Mouse (Mus musculus) stomach, postnatal 0 days (tissue): ENCODE measurements around the gene Ift122. TPM values are rescaled to one million over a fixed set of nuclear protein-coding genes. Genes with fewer than 3 reads are reported as not detected.

Source experiments
- ATAC-seq: fragments of 200-750 bp; cut with Nextera tagmentation; 2 replicates; pipeline ENCODE4 v1.8.0; 2017; ENCODE audit not compliant: low FRiP score, low TSS enrichment
- DNase-seq: peaks from one replicate; pipeline ENCODE4 v3.0.0-alpha.2; 2016; ENCODE audit warnings: low spot score
- H3K27ac ChIP-seq: fragments of 300-500 bp; sonication (generic); replicated peaks from 2 replicates; pipeline ENCODE4 v1.5.1; 2014; ENCODE audit warnings: mild to moderate bottlenecking, control low read depth
- H3K27me3 ChIP-seq: fragments of 300-500 bp; sonication (generic); 2 replicates; pipeline ENCODE4 v1.6.1; 2014; ENCODE audit warnings: low read length; ENCODE audit not compliant: control insufficient read depth, insufficient read depth
- H3K36me3 ChIP-seq: fragments of 300-500 bp; sonication (generic); 2 replicates; pipeline ENCODE4 v1.6.1; 2014; ENCODE audit warnings: low read length, mixed read lengths; ENCODE audit not compliant: control insufficient read depth, insufficient read depth
- H3K4me1 ChIP-seq: fragments of 300-500 bp; sonication (generic); replicated peaks from 2 replicates; pipeline ENCODE4 v1.6.1; 2014; ENCODE audit warnings: antibody characterized with exemption; ENCODE audit not compliant: control insufficient read depth, insufficient read depth
- H3K4me2 ChIP-seq: fragments of 300-500 bp; sonication (generic); replicated peaks from 2 replicates; pipeline ENCODE4 v1.6.1; 2014; ENCODE audit warnings: low read depth, mild to moderate bottlenecking, control low read depth, moderate library complexity
- H3K4me3 ChIP-seq: fragments of 300-500 bp; sonication (generic); 2 replicates; pipeline ENCODE4 v1.5.1; 2014; ENCODE audit warnings: low read depth, low read length, control low read depth
- H3K9ac ChIP-seq: fragments of 300-500 bp; sonication (generic); 2 replicates; pipeline ENCODE4 v1.6.1; 2014; ENCODE audit warnings: mild to moderate bottlenecking, low read length, control low read depth, mixed read lengths
- H3K9me3 ChIP-seq: fragments of 300-500 bp; sonication (generic); 2 replicates; pipeline ENCODE4 v1.6.1; 2016; ENCODE audit warnings: low read length; ENCODE audit not compliant: control insufficient read depth
- CTCF ChIP-seq: IDR thresholded peaks from 2 replicates; pipeline ENCODE4 v1.5.1; 2016; ENCODE audit warnings: antibody characterized with exemption, low read depth, mild to moderate bottlenecking, moderate library complexity
- EP300 ChIP-seq: optimal IDR thresholded peaks from 2 replicates; pipeline ENCODE3; 2016; ENCODE audit warnings: antibody characterized with exemption
- WGBS: fragments of 180-500 bp; shearing (Covaris S2); extraction: QIAGEN DNeasy Blood & Tissue Kit; methylation state at CpG from one replicate; pipeline ENCODE4 v1.1.7; 2014; 5-methylcytosine and 5-hydroxymethylcytosine counted together
- polyA plus RNA-seq: library from polyadenylated mRNA; unstranded; fragments of >200 nt; fragmentation: Nextera tagmentation; extraction: Ambion mirVana; gene quantifications from 2 replicates; pipeline ENCODE4 v1.2.1, GENCODE M21; 2015

The Ift122 gene
- polyA plus RNA-seq, 1 experiment from 2014 or later, result 4.9 TPM

- 64% methylated on average over 1 of the region's 1 CpGs for WGBS
Measured at GRCm38 (mm10) chr6:115938798-115939197, 85.5 kb downstream of the Ift122 start.

GRCm38 (mm10) chr6:115940603-115941002 is 87.3 kb downstream of the Ift122 start:
- TF ChIP-seq EP300 (no peak), CTCF (no peak)
- Histone ChIP-seq H3K36me3 (no peaks in the 10 kb centered on the region), H3K9me3 (0 out of 2 replicates have a peak, but pooled peaks cover 3% of the 10 kb centered on the region), H3K9ac (no peak overlapping the region), H3K27ac (no peak overlapping the region), H3K4me1 (peaks cover 4% of the 10 kb centered on the region; the same call in 1 of the 2 replicates), H3K27me3 (no peaks in the 10 kb centered on the region), H3K4me3 (no peak overlapping the region), H3K4me2 (no peak overlapping the region)
- WGBS, result 26% methylated on average over 1 of the region's 1 CpGs
- DNase-seq (peak; percentile 46), ATAC-seq (peak; percentile 85)

More at GRCm38 (mm10) chr6:115938798-115939197, 85.5 kb downstream of the Ift122 start:
- H3K36me3 ChIP-seq, result no peaks in the 10 kb centered on the region
- ATAC-seq, result no peak
- no peak for DNase-seq
- no peaks in the 10 kb centered on the region for H3K27me3 ChIP-seq
- H3K27ac ChIP-seq, result no peak overlapping the region
- H3K9ac ChIP-seq, result no peak overlapping the region
- H3K4me2 ChIP-seq, result no peak overlapping the region
- no peak overlapping the region for H3K4me3 ChIP-seq
- H3K4me1 ChIP-seq, result peaks cover 2% of the 10 kb centered on the region; the same call in 1 of the 2 replicates
- TF ChIP-seq EP300, result no peak
- TF ChIP-seq CTCF, result no peak
- 0 out of 2 replicates have a peak, but pooled peaks cover 3% of the 10 kb centered on the region for H3K9me3 ChIP-seq

DNA sequence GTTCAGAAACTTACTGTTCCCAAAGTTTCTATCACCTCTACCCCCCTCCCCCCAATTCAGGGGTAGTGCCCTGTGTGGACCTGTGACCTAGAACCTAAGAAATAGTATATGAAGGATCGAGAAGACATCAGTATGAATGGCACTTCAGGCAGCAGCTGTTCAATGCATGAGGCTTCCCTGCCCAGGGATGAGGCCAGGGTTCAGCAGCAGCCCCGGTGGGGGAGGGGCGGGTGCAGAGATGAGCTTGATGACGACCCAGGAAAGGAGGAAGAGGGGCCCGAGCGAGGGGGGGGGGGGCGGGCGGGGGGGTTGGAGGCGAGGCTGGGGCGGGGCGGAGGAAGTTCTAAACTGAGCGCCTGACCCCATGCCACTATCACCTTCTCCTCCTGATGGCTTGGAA is 87.9 kb downstream of the Ift122 start:
- no peak overlapping the region for H3K9ac ChIP-seq
- H3K4me1 ChIP-seq, result peaks cover 4% of the 10 kb centered on the region; the same call in 1 of the 2 replicates
- H3K4me3 ChIP-seq, result no peak overlapping the region
- H3K9me3 ChIP-seq, result 0 out of 2 replicates have a peak, but pooled peaks cover 3% of the 10 kb centered on the region
- H3K36me3 ChIP-seq, result no peaks in the 10 kb centered on the region
- H3K27ac ChIP-seq, result no peak overlapping the region
- 18% methylated on average over 3 of the region's 12 CpGs for WGBS
- TF ChIP-seq EP300 (no peak), CTCF (no peak)
- ATAC-seq (no peak), DNase-seq (no peak)
- no peaks in the 10 kb centered on the region for H3K27me3 ChIP-seq
- no peak overlapping the region for H3K4me2 ChIP-seq

DNA sequence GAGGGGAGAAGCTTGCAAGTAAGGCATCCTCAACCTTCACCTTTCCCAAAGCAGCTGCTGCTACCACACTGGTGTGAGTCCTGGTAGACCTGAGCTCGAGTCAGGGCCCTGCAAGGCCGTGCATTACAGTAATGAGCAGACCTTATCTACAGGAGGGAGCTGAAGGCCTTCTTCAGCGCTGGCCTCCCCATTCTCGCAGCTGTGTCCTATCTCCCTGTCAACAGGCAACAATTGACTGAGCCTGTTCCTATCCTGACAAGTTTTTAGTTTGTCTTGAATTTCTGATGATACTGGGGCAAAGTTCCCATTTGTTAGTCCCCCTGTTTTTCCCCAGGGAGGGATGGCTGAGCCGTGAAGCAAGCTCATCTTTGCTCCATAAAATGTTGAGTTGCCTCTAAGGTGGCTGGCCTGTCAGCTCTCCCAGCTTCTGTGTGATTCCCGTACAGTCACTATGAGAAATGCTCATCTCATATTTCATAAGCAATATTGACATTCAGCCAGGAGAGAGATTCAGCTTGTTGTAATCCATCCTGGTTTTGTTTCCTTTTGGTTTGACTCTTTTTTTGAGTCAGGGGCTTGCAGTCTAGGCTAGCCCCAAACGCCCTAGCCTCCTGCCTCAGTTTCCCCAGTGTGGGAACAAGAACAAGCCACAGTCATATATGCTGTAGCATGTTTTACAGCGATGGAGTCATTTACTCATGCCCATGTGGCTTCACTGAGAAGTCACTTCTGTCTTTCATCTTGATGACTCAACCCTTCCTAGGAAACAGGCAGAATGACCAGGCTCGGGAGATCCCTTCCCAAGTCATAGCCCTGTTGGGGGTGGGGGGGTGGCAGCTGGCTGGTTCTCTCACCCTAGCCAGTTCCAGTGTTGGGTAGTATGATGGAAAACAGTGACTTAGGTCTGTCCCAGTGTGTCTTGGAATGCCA is 90.5 kb downstream of the Ift122 start:
- no peak for TF ChIP-seq EP300
- no peak for TF ChIP-seq CTCF

GRCm38 (mm10) chr6:115944638-115945037 is 91.4 kb downstream of the Ift122 start, which contains the start of gene H1foo:
Gene H1foo (plus strand): TSS chr6:115944938.
- no peak for DNase-seq
- Histone ChIP-seq H3K27me3 (no peaks in the 10 kb centered on the region), H3K27ac (no peak within 1 kb of the TSS), H3K9ac (no peak within 1 kb of the TSS), H3K9me3 (no peaks in the 10 kb centered on the region), H3K4me1 (peaks cover 4% of the 10 kb centered on the region; the same call in 1 of the 2 replicates), H3K4me3 (no peak within 1 kb of the TSS), H3K4me2 (no peak within 1 kb of the TSS), H3K36me3 (no peaks in the 10 kb centered on the region)
- TF ChIP-seq CTCF, result no peak
- no peak for TF ChIP-seq EP300
- 80% methylated on average over 5 of the region's 5 CpGs for WGBS
- ATAC-seq, result no peak

More for the DNA sequence above, 90.5 kb downstream of the Ift122 start:
- Histone ChIP-seq H3K36me3 (no peaks in the 10 kb centered on the region), H3K9me3 (no peaks in the 10 kb centered on the region), H3K27ac (no peak overlapping the region), H3K27me3 (no peaks in the 10 kb centered on the region), H3K4me2 (no peak overlapping the region), H3K4me3 (no peak overlapping the region), H3K4me1 (peaks cover 4% of the 10 kb centered on the region; the same call in 1 of the 2 replicates), H3K9ac (no peak overlapping the region)
- 69% methylated on average over 9 of the region's 9 CpGs for WGBS
- no peak for DNase-seq
- no peak for ATAC-seq

DNA sequence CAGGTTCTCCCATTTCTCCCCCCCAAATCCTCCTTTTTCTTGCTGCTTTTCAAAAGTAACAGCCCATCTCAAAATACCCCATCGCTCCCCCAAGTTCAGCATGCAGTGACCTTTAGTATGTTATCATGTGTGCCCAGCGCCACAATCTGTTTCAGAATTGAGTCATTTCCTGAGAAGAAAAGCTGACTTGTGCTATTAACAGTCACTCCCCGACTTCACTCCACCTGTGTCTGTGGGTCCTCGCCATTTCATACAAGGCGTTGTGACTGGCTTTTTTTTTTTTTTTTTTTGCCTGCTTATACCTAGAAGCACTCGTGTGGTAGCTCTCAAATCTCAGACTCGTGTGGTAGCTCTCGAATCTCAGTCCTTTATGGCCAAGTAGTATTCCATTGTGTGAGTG is 92.4 kb downstream of the Ift122 start:
- WGBS, result 81% methylated on average over 8 of the region's 8 CpGs
- Histone ChIP-seq H3K4me1 (peaks cover 4% of the 10 kb centered on the region; the same call in 1 of the 2 replicates), H3K4me2 (no peak overlapping the region), H3K9ac (no peak overlapping the region), H3K27me3 (no peaks in the 10 kb centered on the region), H3K4me3 (no peak overlapping the region), H3K27ac (no peak overlapping the region), H3K36me3 (no peaks in the 10 kb centered on the region), H3K9me3 (no peaks in the 10 kb centered on the region)
- DNase-seq (no peak), ATAC-seq (no peak)
- TF ChIP-seq EP300, result no peak
- no peak for TF ChIP-seq CTCF
